Mouse (Mus musculus) C2C12 (cell line): ENCODE measurements around the gene Dlgap1.

ENCODE experiments used
- CEBPB ChIP-seq: IDR thresholded peaks from one replicate; pipeline ENCODE4 v1.6.1; 2011; ENCODE audit warnings: low read depth, mild to moderate bottlenecking, control low read depth, moderate library complexity
- CTCF ChIP-seq: IDR thresholded peaks from one replicate; pipeline ENCODE4 v1.5.1; 2011; ENCODE audit not compliant: control insufficient read depth, insufficient read depth, insufficient read length
- MAX ChIP-seq: IDR thresholded peaks from one replicate; pipeline ENCODE4 v1.6.1; 2011; ENCODE audit warnings: mild to moderate bottlenecking, control low read depth
- MYOD1 ChIP-seq: IDR thresholded peaks from one replicate; pipeline ENCODE4 v1.6.1; 2011; ENCODE audit warnings: low read depth; ENCODE audit not compliant: control insufficient read depth, insufficient read length
- MYOG ChIP-seq: IDR thresholded peaks from one replicate; pipeline ENCODE4 v1.6.1; 2011; ENCODE audit not compliant: control insufficient read depth, insufficient read length; ENCODE audit errors: extremely low read depth
- USF1 ChIP-seq: IDR thresholded peaks from one replicate; pipeline ENCODE4 v1.6.1; 2011; ENCODE audit warnings: low read depth, mild to moderate bottlenecking, control low read depth, moderate library complexity

DNA sequence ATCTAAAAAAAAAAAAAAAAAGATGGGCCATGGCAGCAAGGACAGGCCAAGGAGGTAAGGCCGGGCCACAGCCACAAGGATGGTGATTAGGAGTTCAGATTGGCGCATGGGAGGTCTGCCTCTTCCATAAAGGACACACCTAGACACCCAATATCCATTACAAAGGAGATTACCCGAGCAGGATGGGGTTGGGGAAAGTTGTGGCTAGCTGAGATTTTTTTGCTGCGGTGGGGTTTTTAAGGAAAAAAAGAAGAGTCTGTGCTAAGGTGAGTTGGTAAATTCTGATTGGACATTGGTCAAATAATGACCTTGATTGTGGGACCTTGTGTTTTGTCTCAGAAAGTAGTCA lies 859.3 kb downstream of the Dlgap1 start:
- no peak for TF ChIP-seq USF1
- no peak for TF ChIP-seq CTCF
- TF ChIP-seq CEBPB = no peak
- TF ChIP-seq MYOD1 = no peak
- no peak for TF ChIP-seq MYOG
- no peak for TF ChIP-seq MAX
